Mouse (Mus musculus) spleen, adult 2 months (tissue): ENCODE measurements around the gene Gm21887. TPM values are rescaled to one million over a fixed set of nuclear protein-coding genes. Genes with fewer than 3 reads are reported as not detected.
"Not testable (repeated sequence)": the region's sequence is repeated elsewhere in the genome, so short reads cannot be mapped to it uniquely, and the experiment has no call there.

Experiments
- DNase-seq, 2 experiments: peaks; one replicate each; pipeline versions ENCODE4 v3.0.0 to v3.0.0-alpha.2; 2012 to 2021; ENCODE audit warnings: low spot score in 2 of 2, low read depth in 1 of 2
- H3K27ac ChIP-seq: fragments of 200-500 bp; 2 replicates; pipeline ENCODE4 v1.5.1; 2012; ENCODE audit warnings: low read length, inconsistent platforms; ENCODE audit not compliant: insufficient read depth
- H3K27me3 ChIP-seq: fragments of 200-500 bp; 2 replicates; pipeline ENCODE4 v1.6.1; 2012; ENCODE audit warnings: mild to moderate bottlenecking, moderate library complexity, low read length, inconsistent platforms; ENCODE audit not compliant: control insufficient read depth, insufficient read depth
- H3K36me3 ChIP-seq: fragments of 200-500 bp; 2 replicates; pipeline ENCODE4 v1.6.1; 2012; ENCODE audit warnings: mild to moderate bottlenecking, low read length, inconsistent platforms; ENCODE audit not compliant: control insufficient read depth, insufficient read depth
- H3K4me1 ChIP-seq: fragments of 200-500 bp; 2 replicates; pipeline ENCODE4 v1.6.1; 2011; ENCODE audit warnings: inconsistent platforms; ENCODE audit not compliant: control insufficient read depth, insufficient read depth, insufficient read length
- H3K4me3 ChIP-seq: fragments of 200-500 bp; 2 replicates; pipeline ENCODE4 v1.5.1; 2011; ENCODE audit warnings: mild to moderate bottlenecking, inconsistent platforms; ENCODE audit not compliant: insufficient read depth, insufficient read length; ENCODE audit errors: extremely low read depth
- CTCF ChIP-seq: fragments of 200-500 bp; IDR thresholded peaks from 2 replicates; pipeline ENCODE4 v1.5.1; 2011; ENCODE audit warnings: mild to moderate bottlenecking, inconsistent platforms; ENCODE audit not compliant: insufficient read depth, insufficient read length, insufficient replicate concordance; ENCODE audit errors: extremely low read depth
- POLR2A ChIP-seq: fragments of 200-500 bp; IDR thresholded peaks from 2 replicates; pipeline ENCODE4 v1.6.1; 2011; ENCODE audit warnings: low read depth, low read length, inconsistent platforms
- WGBS: fragments of 180-500 bp; shearing (Covaris S2); methylation state at CpG from one replicate; pipeline ENCODE4 v1.1.7; 2018; 5-methylcytosine and 5-hydroxymethylcytosine counted together
- polyA plus RNA-seq: library from polyadenylated mRNA; depleted of rRNA; stranded (reverse); fragments of >200 nt; gene quantifications from 2 replicates; pipeline ENCODE4 v1.2.3, GENCODE M21; 2012

The Gm21887 gene
- polyA plus RNA-seq, 1 experiment: 605 TPM

DNA sequence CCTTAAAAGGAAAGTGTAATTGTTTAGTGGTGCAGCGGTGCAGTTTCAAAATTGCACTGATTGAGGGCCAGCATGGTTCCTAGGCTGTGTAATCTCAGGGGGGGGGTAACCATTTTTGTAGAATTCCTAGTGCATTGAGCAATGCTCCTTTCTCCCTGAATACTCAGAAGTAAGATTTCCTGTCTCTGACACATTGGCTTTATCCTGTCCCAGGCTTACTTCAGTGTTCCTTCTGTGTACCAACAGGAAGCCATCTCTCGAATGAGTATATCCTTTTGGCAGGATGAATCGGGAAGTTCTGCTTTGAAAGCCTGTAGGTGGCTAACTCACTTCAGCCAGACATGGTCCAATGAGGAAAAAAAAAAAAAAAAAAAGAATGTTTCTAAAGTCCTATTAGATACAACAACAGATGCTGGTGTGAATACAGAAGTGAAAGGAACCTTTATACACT lies 33.8 kb upstream of the Gm21887 start:
- not testable (repeated sequence) for H3K36me3 ChIP-seq, H3K4me3 ChIP-seq, H3K27ac ChIP-seq, H3K4me1 ChIP-seq, H3K27me3 ChIP-seq
- 55% methylated on average over 3 of the region's 3 CpGs for WGBS
- DNase-seq: peak; percentile 4 to 57

DNA sequence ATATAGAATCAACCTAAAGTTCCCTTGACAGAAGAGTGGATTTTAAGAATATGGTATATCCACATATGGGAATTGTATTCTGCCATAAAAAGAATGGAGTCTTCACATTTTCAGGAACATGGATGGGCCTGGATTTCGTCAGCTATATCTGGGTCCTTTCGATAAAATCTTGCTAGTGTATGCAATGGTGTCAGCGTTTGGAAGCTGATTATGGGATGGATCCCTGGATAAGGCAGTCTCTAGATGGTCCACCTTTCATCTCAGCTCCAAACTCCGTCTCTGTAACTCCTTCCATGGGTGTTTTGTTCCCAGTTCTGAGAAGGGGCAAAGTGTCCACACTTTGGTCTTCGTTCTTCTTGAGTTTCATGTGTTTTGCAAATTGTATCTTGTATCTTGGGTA lies 33.1 kb upstream of the Gm21887 start:
- DNase-seq, H3K27ac ChIP-seq, H3K4me3 ChIP-seq, H3K4me1 ChIP-seq, H3K36me3 ChIP-seq, H3K27me3 ChIP-seq: not testable (repeated sequence)
- 67% methylated on average over 5 of the region's 5 CpGs for WGBS

- not testable (repeated sequence) for H3K27ac ChIP-seq, H3K36me3 ChIP-seq, H3K27me3 ChIP-seq, H3K4me1 ChIP-seq, H3K4me3 ChIP-seq
- peak in 1 of 2 experiments; percentile 30 for DNase-seq
- 93% methylated on average over 7 of the region's 7 CpGs for WGBS
Observed at GRCm38 (mm10) chrX:169977856-169978435, 31.5 kb upstream of the Gm21887 start.

- H3K4me3 ChIP-seq: peak overlapping the region; percentile 11; the same call in 1 of the 2 replicates
- WGBS: 51% methylated on average over 29 of the region's 29 CpGs
- DNase-seq: peak; percentile 69 to 73
- H3K27ac ChIP-seq: peak overlapping the region; percentile 25
- not testable (repeated sequence) for H3K36me3 ChIP-seq, H3K4me1 ChIP-seq, H3K27me3 ChIP-seq
Observed at GRCm38 (mm10) chrX:169978436-169979381, 30.8 kb upstream of the Gm21887 start.

DNA sequence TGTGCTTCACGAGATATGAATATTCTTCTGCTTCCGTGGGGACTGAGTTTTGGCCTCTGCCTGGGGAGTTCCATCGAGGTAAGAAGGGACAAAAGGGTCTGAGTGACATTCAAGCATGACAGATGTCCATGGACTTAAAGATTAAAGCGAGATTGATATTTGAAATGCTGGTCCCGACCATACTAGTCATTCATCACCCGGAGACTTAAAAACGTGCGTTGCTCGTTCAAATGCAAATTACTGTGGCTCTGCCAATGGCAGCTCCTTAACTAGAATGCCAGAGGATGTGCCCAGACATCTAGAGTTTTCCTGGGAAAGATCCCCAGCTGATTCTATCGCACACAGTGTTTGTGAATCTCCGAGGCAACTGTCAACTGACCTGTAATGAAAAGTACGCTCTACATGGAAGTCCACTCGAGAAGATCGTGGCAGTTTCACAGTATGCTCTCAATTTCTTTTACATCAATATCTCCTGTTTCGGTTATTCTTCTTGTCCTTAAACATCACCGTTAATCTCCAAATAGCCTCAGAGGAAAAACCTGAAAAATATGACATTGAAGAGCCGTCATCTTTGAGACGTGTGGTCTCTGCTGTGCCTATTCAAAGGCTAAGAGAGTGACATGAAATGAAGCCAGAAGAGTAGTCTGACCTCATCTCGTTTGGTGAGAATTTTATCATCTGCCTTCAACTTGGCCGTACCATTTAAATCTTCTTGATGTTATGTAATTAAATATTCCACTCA lies 29.8 kb upstream of the Gm21887 start:
- DNase-seq: peak in 1 of 2 experiments; percentile 36
- peak overlapping the region; percentile 3; the same call in 1 of the 2 replicates for H3K4me3 ChIP-seq
- not testable (repeated sequence) for H3K4me1 ChIP-seq, H3K27ac ChIP-seq, H3K36me3 ChIP-seq, H3K27me3 ChIP-seq
- WGBS: 82% methylated on average over 20 of the region's 20 CpGs

GRCm38 (mm10) chrX:169980203-169980556 lies 29.3 kb upstream of the Gm21887 start:
- H3K36me3 ChIP-seq, H3K27ac ChIP-seq, H3K27me3 ChIP-seq, H3K4me1 ChIP-seq, H3K4me3 ChIP-seq: not testable (repeated sequence)
- peak in 1 of 2 experiments; percentile 14 for DNase-seq
- WGBS: 83% methylated on average over 6 of the region's 6 CpGs

GRCm38 (mm10) chrX:169980809-169981289 lies 28.6 kb upstream of the Gm21887 start:
- H3K36me3 ChIP-seq: peaks cover 8% of the 10 kb centered on the region
- WGBS: 87% methylated on average over 12 of the region's 12 CpGs
- DNase-seq: peak in 1 of 2 experiments; percentile 4
- TF ChIP-seq CTCF: no peak
- TF ChIP-seq POLR2A: no peak
- H3K27me3 ChIP-seq: no peaks in the 10 kb centered on the region
- H3K4me3 ChIP-seq: no peak overlapping the region
- H3K4me1 ChIP-seq: peaks cover 8% of the 10 kb centered on the region; the same call in 1 of the 2 replicates
- 0 out of 2 replicates have a peak overlapping the region, but pooled peaks have one; percentile 4 for H3K27ac ChIP-seq

DNA sequence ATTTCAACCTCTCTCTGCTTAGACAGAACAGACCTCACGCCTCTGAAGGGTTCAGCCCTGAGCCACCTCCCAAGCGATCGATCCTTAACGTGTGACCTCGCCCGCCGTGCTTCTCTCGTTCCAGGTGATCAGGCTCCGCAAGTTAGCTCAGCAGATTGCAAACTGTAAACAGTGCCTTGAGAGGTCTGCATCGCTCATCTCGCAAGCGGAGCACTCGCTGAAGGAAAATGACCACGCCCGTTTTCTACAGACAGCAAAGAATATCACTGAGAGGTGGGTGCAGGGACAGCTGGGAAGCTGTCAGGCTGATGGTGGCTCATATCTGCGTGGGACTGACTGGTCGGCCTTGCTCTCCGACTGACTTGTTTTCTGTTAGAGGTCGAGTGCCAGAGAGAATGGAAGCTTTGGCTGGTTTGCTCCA lies 27.7 kb upstream of the Gm21887 start:
- not testable (repeated sequence) for H3K36me3 ChIP-seq, H3K4me3 ChIP-seq, H3K4me1 ChIP-seq, H3K27me3 ChIP-seq, H3K27ac ChIP-seq
- peak in 1 of 2 experiments; percentile 23 for DNase-seq
- 90% methylated on average over 19 of the region's 19 CpGs for WGBS

- not testable (repeated sequence) for DNase-seq, H3K27me3 ChIP-seq, H3K36me3 ChIP-seq, H3K27ac ChIP-seq, H3K4me3 ChIP-seq
- H3K4me1 ChIP-seq: peaks cover 13% of the 10 kb centered on the region
- WGBS: 94% methylated on average over 23 of the region's 23 CpGs
Observed at GRCm38 (mm10) chrX:169982606-169983400, 26.7 kb upstream of the Gm21887 start.
